Mouse (Mus musculus): Measurements from ENCODE around the gene Fam107b. TPM values are rescaled to one million over a fixed set of nuclear protein-coding genes. Genes with fewer than 3 reads are reported as not detected.

Gene Fam107b
- polyA plus RNA-seq, 1 experiment from 2014 or later: 44.7 TPM

DNA sequence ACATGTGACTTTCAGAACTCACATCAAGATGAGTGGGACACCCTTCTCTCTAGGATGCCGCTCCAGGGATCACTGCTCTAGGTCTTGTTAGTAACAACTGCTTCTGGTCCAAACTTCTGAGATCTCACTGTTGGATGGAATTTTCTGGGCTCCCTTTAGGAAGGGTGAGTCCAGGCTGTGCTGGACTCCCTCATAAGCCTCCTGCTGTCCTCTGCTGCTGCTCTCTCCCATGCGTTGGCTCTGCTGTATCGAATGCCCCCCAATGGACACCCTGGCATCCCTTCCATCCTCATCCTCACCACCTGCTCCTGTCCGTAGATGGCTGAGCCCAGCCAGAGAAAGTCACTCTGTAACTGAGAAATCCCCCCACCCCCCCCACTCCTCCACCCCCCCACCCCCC, 170.4 kb downstream of the Fam107b start:
- Histone ChIP-seq H3K27ac (no peak overlapping the region), H3K9ac (no peak overlapping the region)
- 89% methylated on average over 4 of the region's 4 CpGs for WGBS

DNA sequence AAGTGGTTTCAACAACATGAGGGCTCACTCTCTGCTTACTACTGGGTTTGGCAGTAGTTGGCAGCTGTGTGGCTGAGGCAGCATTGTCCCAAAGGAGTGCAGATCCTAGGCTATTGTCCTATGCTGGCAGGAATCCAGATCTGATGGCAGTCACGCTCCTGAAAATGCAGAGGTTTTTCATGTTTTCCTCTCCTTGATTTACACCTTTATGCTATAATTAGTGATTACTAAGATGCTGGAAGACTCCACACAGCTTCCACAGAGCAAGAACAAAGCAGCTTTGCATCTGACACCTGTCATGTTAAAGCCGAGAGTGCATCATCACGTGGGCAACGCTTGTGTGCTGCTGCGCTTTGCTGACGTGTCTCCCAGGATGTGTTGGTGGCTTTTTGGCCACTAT, 172.2 kb downstream of the Fam107b start:
- no peaks in the 10 kb centered on the region for H3K36me3 ChIP-seq
- no peaks in the 10 kb centered on the region for H3K27me3 ChIP-seq (replicated peaks)
- H3K27ac ChIP-seq: no peak overlapping the region
- H3K4me1 ChIP-seq (replicated peaks): peaks cover 14% of the 10 kb centered on the region
- H3K4me2 ChIP-seq (replicated peaks): no peak overlapping the region
- H3K4me3 ChIP-seq (replicated peaks): no peak overlapping the region
- no peaks in the 10 kb centered on the region for H3K9me3 ChIP-seq
- H3K9ac ChIP-seq: no peak overlapping the region
- ATAC-seq: no peak
- 85% methylated on average over 6 of the region's 6 CpGs for WGBS

More for the DNA sequence above, 170.4 kb downstream of the Fam107b start:
- H3K9me3 ChIP-seq: no peaks in the 10 kb centered on the region
- H3K4me2 ChIP-seq (replicated peaks): no peak overlapping the region
- no peaks in the 10 kb centered on the region for H3K36me3 ChIP-seq
- no peak overlapping the region for H3K4me3 ChIP-seq (replicated peaks)
- no peak for ATAC-seq
- H3K27me3 ChIP-seq (replicated peaks): no peaks in the 10 kb centered on the region
- H3K4me1 ChIP-seq (replicated peaks): peaks cover 10% of the 10 kb centered on the region

DNA sequence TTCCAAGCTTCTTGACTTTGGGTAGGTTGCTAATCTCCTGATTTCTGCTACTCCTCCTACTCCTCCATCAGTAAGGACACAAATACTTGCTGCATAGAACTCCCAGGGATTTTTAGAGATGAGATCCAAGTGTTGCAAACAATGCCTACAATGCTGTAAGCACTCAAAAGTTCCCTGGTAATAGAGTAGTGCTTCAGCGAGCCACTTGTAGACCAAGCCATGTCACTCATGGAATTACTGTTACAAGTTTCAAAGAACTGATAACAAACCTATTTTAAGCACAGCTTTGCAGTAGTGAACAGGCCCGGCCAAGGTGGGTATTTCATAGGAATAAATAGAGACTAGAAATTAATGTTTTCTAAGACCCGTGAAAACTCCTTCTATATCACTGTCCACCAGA, 174.8 kb downstream of the Fam107b start:
- H3K36me3 ChIP-seq: no peaks in the 10 kb centered on the region
- H3K9me3 ChIP-seq: no peaks in the 10 kb centered on the region
- H3K4me1 ChIP-seq (replicated peaks): peaks cover 23% of the 10 kb centered on the region
- ATAC-seq: no peak
- no peak overlapping the region for H3K9ac ChIP-seq
- H3K27ac ChIP-seq: no peak overlapping the region
- no peak overlapping the region for H3K4me2 ChIP-seq (replicated peaks)
- 75% methylated on average over 3 of the region's 3 CpGs for WGBS
- no peak overlapping the region for H3K4me3 ChIP-seq (replicated peaks)
- no peaks in the 10 kb centered on the region for H3K27me3 ChIP-seq (replicated peaks)

DNA sequence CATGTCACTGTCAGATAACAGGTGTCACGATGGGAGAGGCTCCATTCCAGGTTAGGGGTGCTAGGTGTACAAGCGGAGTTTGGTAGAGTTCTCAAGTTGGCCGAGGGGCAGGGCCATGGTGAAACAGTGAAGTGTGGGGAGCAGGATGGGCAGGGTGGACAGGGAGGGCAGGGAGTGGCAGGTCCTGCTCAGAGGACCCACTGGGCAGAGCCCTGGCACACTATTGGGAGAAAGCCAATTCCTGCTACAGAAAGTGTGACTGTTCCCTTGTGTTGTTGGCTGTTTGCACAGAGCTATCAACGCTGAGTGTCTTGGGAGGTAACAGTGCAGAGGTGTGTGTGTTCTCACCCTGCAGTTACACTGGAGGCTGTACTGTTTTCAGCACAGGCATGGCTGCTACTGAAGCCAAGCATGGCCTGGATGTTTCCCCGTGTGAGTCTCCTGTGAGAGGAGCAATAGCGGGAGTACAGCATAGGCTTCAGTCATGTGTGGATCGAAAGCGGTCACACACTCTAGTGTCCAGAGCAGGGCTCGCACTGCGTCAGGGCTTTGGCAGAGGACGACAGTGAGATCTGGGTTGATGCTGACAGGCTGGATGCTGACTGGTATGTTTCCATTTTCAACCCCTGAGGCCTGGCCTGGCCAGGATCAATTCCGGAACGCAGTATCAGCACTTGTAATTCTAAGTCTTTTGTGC, 175.8 kb downstream of the Fam107b start:
- Histone ChIP-seq H3K4me2 (replicated peaks) (no peak overlapping the region), H3K9me3 (no peaks in the 10 kb centered on the region), H3K4me3 (replicated peaks) (no peak overlapping the region), H3K27ac (no peak overlapping the region), H3K4me1 (replicated peaks) (peaks cover 19% of the 10 kb centered on the region), H3K27me3 (replicated peaks) (no peaks in the 10 kb centered on the region), H3K36me3 (no peaks in the 10 kb centered on the region), H3K9ac (no peak overlapping the region)
- ATAC-seq: no peak
- WGBS: 70% methylated on average over 13 of the region's 13 CpGs

DNA sequence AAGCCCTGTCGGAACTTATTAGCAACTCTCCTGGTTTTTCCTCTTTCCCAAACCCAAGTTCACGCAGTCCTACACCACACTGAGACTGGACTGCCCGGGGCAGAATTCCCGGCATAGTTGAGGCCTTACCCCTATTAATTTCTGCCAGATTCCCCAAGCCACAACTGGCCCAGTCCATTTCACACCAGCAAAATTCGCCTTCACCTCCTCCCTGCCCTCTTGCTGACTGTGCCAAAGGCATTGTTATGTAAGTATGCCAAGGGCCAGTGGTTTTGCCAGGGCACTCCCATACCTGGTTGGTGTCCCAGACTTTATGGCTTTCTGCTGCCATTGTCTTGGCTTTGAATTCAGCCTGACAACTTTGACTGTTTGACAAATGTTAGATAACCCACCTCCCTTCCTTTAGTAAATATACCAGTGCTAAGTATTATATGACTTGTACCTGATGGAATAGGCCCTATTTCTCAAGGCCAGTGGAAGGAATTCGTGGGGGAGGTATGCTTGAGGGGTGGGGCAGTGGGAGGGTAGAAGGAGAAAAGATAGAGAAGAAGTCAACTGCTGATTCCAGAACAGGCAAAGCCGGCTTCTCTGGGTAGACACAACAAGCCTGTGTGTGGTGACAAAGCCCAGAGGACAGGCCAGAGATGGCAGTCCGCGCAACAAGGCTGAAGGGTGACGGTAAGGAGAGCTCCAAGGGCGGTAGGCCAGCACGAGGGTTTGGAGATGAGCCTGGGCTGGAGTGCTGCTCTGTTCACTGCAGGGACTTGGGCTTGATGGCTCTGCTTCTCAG, 178.6 kb downstream of the Fam107b start:
- H3K4me3 ChIP-seq (replicated peaks): peak overlapping the region; percentile 22
- peak overlapping the region; percentile 52 for H3K4me2 ChIP-seq (replicated peaks)
- ATAC-seq: peak; percentile 83

DNA sequence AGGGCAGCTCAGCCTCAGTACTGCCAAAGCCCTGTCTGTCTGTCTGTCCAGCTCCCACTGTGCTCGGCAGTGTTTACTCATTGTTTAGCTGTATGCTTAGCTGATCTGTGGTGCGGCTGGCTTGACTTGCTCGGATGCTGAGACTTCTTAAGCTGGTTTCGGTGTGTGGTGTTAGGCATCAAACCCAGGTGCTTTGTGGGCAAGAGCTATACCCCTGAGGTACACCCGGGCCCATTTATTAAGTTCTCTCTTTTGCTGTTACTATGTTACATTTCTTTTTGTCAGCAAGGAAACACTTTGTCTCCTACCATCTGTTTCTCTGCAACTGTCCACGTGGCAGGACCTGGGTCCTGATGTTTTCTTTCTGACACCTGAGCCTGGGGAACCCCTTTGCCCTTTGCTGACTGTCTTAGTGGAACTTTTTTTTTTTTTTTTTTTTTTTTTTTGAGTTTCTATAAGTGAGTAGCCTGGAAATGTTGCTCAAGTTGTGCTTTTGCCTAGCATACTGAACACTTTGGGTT, 179.3 kb downstream of the Fam107b start:
- Histone ChIP-seq H3K4me1 (replicated peaks) (peaks cover 36% of the 10 kb centered on the region), H3K9ac (no peak overlapping the region), H3K27me3 (replicated peaks) (no peaks in the 10 kb centered on the region), H3K4me2 (replicated peaks) (peak overlapping the region; percentile 52), H3K9me3 (no peaks in the 10 kb centered on the region), H3K27ac (peak overlapping the region; percentile 77), H3K4me3 (replicated peaks) (peak overlapping the region; percentile 22), H3K36me3 (no peaks in the 10 kb centered on the region)
- 52% methylated on average over 6 of the region's 6 CpGs for WGBS
- no peak; the same call in 1 of the 2 replicates for ATAC-seq

More for the DNA sequence above, 178.6 kb downstream of the Fam107b start:
- H3K27me3 ChIP-seq (replicated peaks): no peaks in the 10 kb centered on the region
- H3K27ac ChIP-seq: peak overlapping the region; percentile 77
- no peaks in the 10 kb centered on the region for H3K36me3 ChIP-seq
- 45% methylated on average over 12 of the region's 12 CpGs for WGBS
- peaks cover 30% of the 10 kb centered on the region for H3K4me1 ChIP-seq (replicated peaks)
- no peak overlapping the region for H3K9ac ChIP-seq
- H3K9me3 ChIP-seq: no peaks in the 10 kb centered on the region

DNA sequence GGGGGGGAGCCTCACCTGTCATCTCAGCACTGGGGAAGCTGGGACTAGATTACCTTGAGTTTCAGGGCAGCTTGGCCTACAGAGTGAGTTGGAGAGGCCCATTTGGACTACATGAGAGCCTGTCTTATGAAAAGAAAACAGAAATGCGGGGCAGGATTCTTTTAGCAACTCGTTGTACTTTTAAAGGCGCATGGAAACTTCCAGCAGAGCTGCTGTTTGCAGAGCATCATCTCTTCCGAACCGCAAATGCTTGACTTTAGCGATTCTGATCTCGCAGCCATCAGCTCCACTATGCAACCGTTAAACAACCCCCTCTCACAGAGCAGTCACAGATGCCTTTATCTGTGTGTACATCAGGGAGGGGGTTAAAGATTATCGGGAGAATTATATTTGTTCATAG, 179.8 kb downstream of the Fam107b start:
- no peak overlapping the region; the same call in 1 of the 2 replicates for H3K4me3 ChIP-seq (replicated peaks)
- WGBS: 48% methylated on average over 9 of the region's 9 CpGs
- peak overlapping the region; percentile 52 for H3K4me2 ChIP-seq (replicated peaks)
- no peaks in the 10 kb centered on the region for H3K9me3 ChIP-seq
- peaks cover 33% of the 10 kb centered on the region for H3K4me1 ChIP-seq (replicated peaks)
- H3K27ac ChIP-seq: no peak overlapping the region; the same call in 1 of the 2 replicates
- ATAC-seq: no peak
- no peaks in the 10 kb centered on the region for H3K27me3 ChIP-seq (replicated peaks)
- H3K9ac ChIP-seq: no peak overlapping the region
- H3K36me3 ChIP-seq: no peaks in the 10 kb centered on the region

DNA sequence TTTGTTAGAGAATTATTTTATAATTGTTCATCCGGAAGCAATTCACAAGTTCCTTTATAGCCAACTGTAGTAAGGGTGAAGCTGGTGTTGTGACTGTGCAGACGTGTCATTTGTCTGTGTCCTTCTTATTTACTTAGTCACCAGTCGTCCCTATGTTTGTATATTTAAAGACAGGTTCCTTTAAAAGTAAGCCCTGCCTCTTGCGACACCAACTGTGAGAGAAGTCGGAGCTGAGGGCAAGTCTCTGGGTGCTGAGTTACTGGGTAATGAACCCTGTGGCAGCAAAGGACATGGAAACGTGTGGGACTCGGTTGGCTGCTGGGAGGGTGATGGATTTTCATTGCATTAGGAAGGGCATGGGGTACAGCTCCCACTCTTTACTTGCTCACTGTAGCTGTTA, 182.1 kb downstream of the Fam107b start:
- Histone ChIP-seq H3K4me1 (replicated peaks) (peaks cover 27% of the 10 kb centered on the region), H3K9me3 (no peaks in the 10 kb centered on the region), H3K27ac (no peak overlapping the region), H3K36me3 (no peaks in the 10 kb centered on the region), H3K4me3 (replicated peaks) (no peak overlapping the region), H3K4me2 (replicated peaks) (0 out of 2 replicates have a peak overlapping the region, but pooled peaks have one; percentile 9), H3K27me3 (replicated peaks) (no peaks in the 10 kb centered on the region), H3K9ac (no peak overlapping the region)
- WGBS: 36% methylated on average over 7 of the region's 7 CpGs
- 0 out of 2 replicates have a peak, but pooled peaks have one; percentile 7 for ATAC-seq

DNA sequence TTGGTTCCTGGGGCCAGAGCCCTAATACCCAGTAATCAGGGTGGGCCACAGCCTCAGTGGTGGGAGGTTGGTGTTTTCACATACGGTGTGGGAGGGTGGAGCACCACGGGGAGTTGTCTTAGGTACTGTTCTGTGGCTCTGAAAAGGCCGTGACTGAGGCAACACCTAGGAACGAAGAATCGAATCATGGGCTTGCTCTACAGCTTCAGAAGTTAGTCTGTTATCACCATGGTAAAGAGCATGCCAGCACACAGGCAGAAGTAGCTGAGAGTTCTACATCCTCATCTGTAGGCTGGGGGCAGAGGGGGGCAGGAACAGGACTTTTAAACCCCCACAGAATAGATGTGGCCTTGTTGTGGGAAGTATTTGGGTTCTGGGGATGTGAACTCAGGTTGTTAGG, 182.6 kb downstream of the Fam107b start:
- ATAC-seq: no peak
- 88% methylated on average over 5 of the region's 5 CpGs for WGBS
- 0 out of 2 replicates have a peak overlapping the region, but pooled peaks have one; percentile 9 for H3K4me2 ChIP-seq (replicated peaks)
- no peaks in the 10 kb centered on the region for H3K36me3 ChIP-seq
- no peaks in the 10 kb centered on the region for H3K9me3 ChIP-seq
- no peak overlapping the region for H3K4me3 ChIP-seq (replicated peaks)
- no peaks in the 10 kb centered on the region for H3K27me3 ChIP-seq (replicated peaks)
- H3K27ac ChIP-seq: no peak overlapping the region
- H3K4me1 ChIP-seq (replicated peaks): peaks cover 27% of the 10 kb centered on the region
- no peak overlapping the region for H3K9ac ChIP-seq

DNA sequence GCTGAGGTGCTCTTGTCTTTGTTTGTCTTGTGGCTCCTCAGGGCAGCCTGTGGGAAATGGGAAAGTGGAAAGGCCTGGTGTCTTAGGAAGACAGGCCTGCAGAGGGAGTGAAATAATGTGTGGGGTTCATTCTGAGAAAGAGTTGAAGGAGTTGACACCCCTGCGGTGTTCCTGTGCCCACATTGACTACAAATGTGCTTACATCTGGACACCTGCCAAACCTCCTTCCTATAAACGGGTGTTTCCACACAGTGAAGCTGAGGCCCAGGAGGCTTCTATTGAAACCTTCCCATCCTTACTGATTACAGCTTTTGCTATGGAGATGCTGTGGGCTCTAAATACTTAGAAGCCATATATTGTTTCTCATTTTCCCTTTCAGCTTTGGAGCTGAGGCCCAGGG, 183.5 kb downstream of the Fam107b start:
- Histone ChIP-seq H3K9ac (no peak overlapping the region), H3K4me1 (replicated peaks) (peaks cover 25% of the 10 kb centered on the region), H3K4me3 (replicated peaks) (no peak overlapping the region), H3K9me3 (no peaks in the 10 kb centered on the region), H3K27me3 (replicated peaks) (no peaks in the 10 kb centered on the region), H3K27ac (0 out of 2 replicates have a peak overlapping the region, but pooled peaks have one; percentile 17), H3K4me2 (replicated peaks) (no peak overlapping the region), H3K36me3 (no peaks in the 10 kb centered on the region)
- 18% methylated on average over 2 of the region's 2 CpGs for WGBS
- ATAC-seq: no peak

DNA sequence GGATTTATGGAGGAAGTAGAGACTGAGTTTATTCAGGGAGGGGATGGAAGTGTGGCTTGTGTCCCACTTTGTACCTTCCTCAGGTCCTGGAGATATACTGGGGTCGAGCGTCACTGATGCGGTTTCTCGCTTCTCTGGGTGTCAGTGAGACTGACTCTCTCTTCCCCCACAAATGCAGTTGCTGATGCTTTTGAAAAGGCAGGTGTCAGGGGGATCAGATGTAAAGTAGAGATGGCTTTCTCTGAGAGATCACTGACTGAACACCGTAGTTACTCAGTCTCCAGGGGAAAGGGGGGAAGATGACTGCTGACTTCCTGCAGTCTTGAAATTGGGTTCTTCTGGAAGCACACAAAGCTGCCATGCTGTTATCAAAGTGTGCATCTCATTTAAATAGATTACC, 185.6 kb downstream of the Fam107b start:
- ATAC-seq: no peak
- Histone ChIP-seq H3K27ac (no peak overlapping the region), H3K4me1 (replicated peaks) (peaks cover 18% of the 10 kb centered on the region), H3K9me3 (no peaks in the 10 kb centered on the region), H3K4me2 (replicated peaks) (no peak overlapping the region), H3K27me3 (replicated peaks) (no peaks in the 10 kb centered on the region), H3K9ac (no peak overlapping the region), H3K36me3 (no peaks in the 10 kb centered on the region), H3K4me3 (replicated peaks) (no peak overlapping the region)
- WGBS: 87% methylated on average over 5 of the region's 5 CpGs

DNA sequence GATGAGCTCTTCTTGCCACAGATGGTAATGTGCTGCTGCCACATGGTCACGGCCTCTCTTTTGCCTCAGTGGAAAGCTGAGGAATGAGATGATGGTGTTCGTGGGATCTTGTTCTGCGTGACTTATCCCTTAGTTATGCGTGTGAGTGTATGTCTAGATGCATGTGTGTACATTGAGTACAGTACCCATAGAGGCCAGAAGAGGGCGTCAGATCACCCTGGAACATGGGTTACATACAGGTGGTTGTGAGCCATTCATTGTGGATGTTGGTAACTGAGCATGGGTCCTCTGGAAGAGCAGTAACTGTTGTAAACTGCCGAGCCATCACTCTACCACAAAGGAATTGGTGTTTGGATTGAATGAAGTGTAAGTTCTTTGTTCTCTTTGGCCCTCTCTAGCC, 188.1 kb downstream of the Fam107b start:
- Histone ChIP-seq H3K27ac (no peak overlapping the region), H3K27me3 (replicated peaks) (no peaks in the 10 kb centered on the region), H3K9me3 (no peaks in the 10 kb centered on the region), H3K4me1 (replicated peaks) (peaks cover 18% of the 10 kb centered on the region), H3K4me3 (replicated peaks) (no peak overlapping the region), H3K36me3 (no peaks in the 10 kb centered on the region), H3K4me2 (replicated peaks) (no peak overlapping the region), H3K9ac (no peak overlapping the region)
- WGBS: 89% methylated on average over 6 of the region's 6 CpGs
- ATAC-seq: no peak
